Mouse (Mus musculus): ENCODE results near the gene Dnah5.

The Dnah5 gene

GRCm38 (mm10) chr15:28203111-28204075 is at the start of gene Dnah5:
Dnah5 (plus strand) TSS chr15:28203752.
- in situ Hi-C loops (cut with MboI; ENCODE audit: low pct_unique_long_range_greater_than_20kb in 1 of 2, low sequenced_read_pairs in 2 of 2, unreplicated experiment in 1 of 2) = no loop called here

GRCm38 (mm10) chr15:28154822-28155501 is 48.6 kb upstream of the Dnah5 start:
- in situ Hi-C loops (cut with MboI; ENCODE audit: low pct_unique_long_range_greater_than_20kb in 1 of 2, low sequenced_read_pairs in 2 of 2, unreplicated experiment in 1 of 2) = no loop called here

- in situ Hi-C loops (cut with MboI; ENCODE audit: low pct_unique_long_range_greater_than_20kb in 1 of 2, low sequenced_read_pairs in 2 of 2, unreplicated experiment in 1 of 2) = no loop called here
Observed at GRCm38 (mm10) chr15:28158771-28159489, 44.6 kb upstream of the Dnah5 start.

GRCm38 (mm10) chr15:28162291-28162690 is 41.3 kb upstream of the Dnah5 start:
- in situ Hi-C loops (cut with MboI; ENCODE audit: low pct_unique_long_range_greater_than_20kb in 1 of 2, low sequenced_read_pairs in 2 of 2, unreplicated experiment in 1 of 2) = no loop called here

- in situ Hi-C loops (cut with MboI; ENCODE audit: low pct_unique_long_range_greater_than_20kb in 1 of 2, low sequenced_read_pairs in 2 of 2, unreplicated experiment in 1 of 2) = no loop called here
Observed at GRCm38 (mm10) chr15:28165234-28165633, 38.3 kb upstream of the Dnah5 start.

- in situ Hi-C loops (cut with MboI; ENCODE audit: low pct_unique_long_range_greater_than_20kb in 1 of 2, low sequenced_read_pairs in 2 of 2, unreplicated experiment in 1 of 2) = no loop called here
Observed at GRCm38 (mm10) chr15:28166090-28166489, 37.5 kb upstream of the Dnah5 start.

GRCm38 (mm10) chr15:28178951-28179350 is 24.6 kb upstream of the Dnah5 start:
- in situ Hi-C loops (cut with MboI; ENCODE audit: low pct_unique_long_range_greater_than_20kb in 1 of 2, low sequenced_read_pairs in 2 of 2, unreplicated experiment in 1 of 2) = loop anchor here (5.0 to 10.0 kb wide), 2 partner anchors 254 to 257 kb away; no protein-coding TSS in a partner anchor

GRCm38 (mm10) chr15:28179556-28179955 is 24.0 kb upstream of the Dnah5 start:
- in situ Hi-C loops (cut with MboI; ENCODE audit: low pct_unique_long_range_greater_than_20kb in 1 of 2, low sequenced_read_pairs in 2 of 2, unreplicated experiment in 1 of 2) = loop anchor here (5.0 to 10.0 kb wide), 2 partner anchors 255 to 257 kb away; no protein-coding TSS in a partner anchor

- in situ Hi-C loops (cut with MboI; ENCODE audit: low pct_unique_long_range_greater_than_20kb in 1 of 2, low sequenced_read_pairs in 2 of 2, unreplicated experiment in 1 of 2) = no loop called here
Observed at GRCm38 (mm10) chr15:28181862-28182261, 21.7 kb upstream of the Dnah5 start.

GRCm38 (mm10) chr15:28182567-28182966 is 21.0 kb upstream of the Dnah5 start:
- in situ Hi-C loops (cut with MboI; ENCODE audit: low pct_unique_long_range_greater_than_20kb in 1 of 2, low sequenced_read_pairs in 2 of 2, unreplicated experiment in 1 of 2) = no loop called here

GRCm38 (mm10) chr15:28187472-28188360 is 15.8 kb upstream of the Dnah5 start:
- in situ Hi-C loops (cut with MboI; ENCODE audit: low pct_unique_long_range_greater_than_20kb in 1 of 2, low sequenced_read_pairs in 2 of 2, unreplicated experiment in 1 of 2) = no loop called here

GRCm38 (mm10) chr15:28188361-28189011 is 15.1 kb upstream of the Dnah5 start:
- in situ Hi-C loops (cut with MboI; ENCODE audit: low pct_unique_long_range_greater_than_20kb in 1 of 2, low sequenced_read_pairs in 2 of 2, unreplicated experiment in 1 of 2) = no loop called here

- in situ Hi-C loops (cut with MboI; ENCODE audit: low pct_unique_long_range_greater_than_20kb in 1 of 2, low sequenced_read_pairs in 2 of 2, unreplicated experiment in 1 of 2) = no loop called here
Observed at GRCm38 (mm10) chr15:28189668-28190067, 13.9 kb upstream of the Dnah5 start.

- in situ Hi-C loops (cut with MboI; ENCODE audit: low pct_unique_long_range_greater_than_20kb in 1 of 2, low sequenced_read_pairs in 2 of 2, unreplicated experiment in 1 of 2) = no loop called here
Observed at GRCm38 (mm10) chr15:28198609-28199008, 4.9 kb upstream of the Dnah5 start.

- in situ Hi-C loops (cut with MboI; ENCODE audit: low pct_unique_long_range_greater_than_20kb in 1 of 2, low sequenced_read_pairs in 2 of 2, unreplicated experiment in 1 of 2) = no loop called here
Observed at GRCm38 (mm10) chr15:28204626-28205025, 1.1 kb downstream of the Dnah5 start.

GRCm38 (mm10) chr15:28207545-28207944 is 4.0 kb downstream of the Dnah5 start:
- in situ Hi-C loops (cut with MboI; ENCODE audit: low pct_unique_long_range_greater_than_20kb in 1 of 2, low sequenced_read_pairs in 2 of 2, unreplicated experiment in 1 of 2) = no loop called here

- in situ Hi-C loops (cut with MboI; ENCODE audit: low pct_unique_long_range_greater_than_20kb in 1 of 2, low sequenced_read_pairs in 2 of 2, unreplicated experiment in 1 of 2) = no loop called here
Observed at GRCm38 (mm10) chr15:28213057-28213456, 9.5 kb downstream of the Dnah5 start.

Data from mouse embryonic stem cell (cell line).